Mouse (Mus musculus): Measurements from ENCODE around the gene Pgm2. TPM values are rescaled to one million over a fixed set of nuclear protein-coding genes. Genes with fewer than 3 reads are reported as not detected.
A peak's percentile ranks its signal among the peaks of the same experiment; 100 is the strongest.

Gene Pgm2
- total and polyA plus RNA-seq, 3 experiments = 9.8 to 27.2 (median 22.5) TPM

GRCm38 (mm10) chr5:64088740-64089139, 4.0 kb upstream of the Pgm2 start:
- Histone ChIP-seq H3K9me3 (replicated peaks; ENCODE audit: low read length) (no peaks in the 10 kb centered on the region), H3K27ac (ENCODE audit: insufficient read depth, low read depth) (no peak overlapping the region), H3K4me2 (ENCODE audit: insufficient read depth, low read depth, poor library complexity, severe bottlenecking) (no peak overlapping the region), H3K4me1 (ENCODE audit: control insufficient read depth in 1 of 2, insufficient read depth in 2 of 2) (peaks cover 0 to 18% of the 10 kb centered on the region in 2 experiments; a peak in 2 of 4 replicates), H3K27me3 (replicated peaks) (no peaks in the 10 kb centered on the region), H3K79me2 (replicated peaks; ENCODE audit: control insufficient read depth, extremely low read depth, insufficient read depth, poor library complexity, severe bottlenecking) (no peaks in the 10 kb centered on the region), H3K4me3 (replicated peaks in 1 of 3; ENCODE audit: low read depth in 2 of 3, low read length in 2 of 3, poor library complexity in 1 of 3) (no peak overlapping the region), H3K36me3 (replicated peaks in 1 of 2; ENCODE audit: control insufficient read depth in 1 of 2, insufficient read depth in 1 of 2, low read length in 1 of 2) (no peaks in the 10 kb centered on the region), H3K9ac (ENCODE audit: insufficient read depth, low read depth) (no peak overlapping the region)
- dilution Hi-C loops (cut with MboI; ENCODE audit: extremely low pct_ligation_motif_present, extremely low pct_unique_long_range_greater_than_20kb, low sequenced_read_pairs) = no loop called here
- TF ChIP-seq UBTF (IDR thresholded peaks at IDR 0.05; ENCODE audit: low read depth, low read length) (no peak), MAZ (IDR thresholded peaks at IDR 0.05; ENCODE audit: low read depth, low read length) (no peak), ZNF384 (IDR thresholded peaks at IDR 0.05; ENCODE audit: low read depth, low read length) (no peak), TCF12 (IDR thresholded peaks at IDR 0.05; ENCODE audit: low read depth, low read length) (no peak), IRF4 (IDR thresholded peaks at IDR 0.05; ENCODE audit: low read depth, low read length) (no peak), ZC3H11A (IDR thresholded peaks at IDR 0.05; ENCODE audit: low read depth, low read length) (no peak), POLR2A (IDR thresholded peaks at IDR 0.05; ENCODE audit: low read depth, low read length) (no peak), CHD2 (IDR thresholded peaks at IDR 0.05; ENCODE audit: low read length) (no peak), NRF1 (IDR thresholded peaks at IDR 0.05; ENCODE audit: low read depth, low read length) (no peak), JUN (IDR thresholded peaks at IDR 0.05; ENCODE audit: insufficient read depth, low read depth, low read length) (no peak), SIN3A (IDR thresholded peaks at IDR 0.05; ENCODE audit: low read length) (no peak), ELF1 (IDR thresholded peaks at IDR 0.05; ENCODE audit: low read depth, low read length) (no peak), MAX (IDR thresholded peaks at IDR 0.05; ENCODE audit: low read length) (no peak)
- in situ Hi-C loops (cut with MboI; ENCODE audit: low pct_ligation_motif_present, low pct_unique_long_range_greater_than_20kb, low sequenced_read_pairs) = no loop called here
- DNase-seq (ENCODE audit: extremely low read depth) = no peak

GRCm38 (mm10) chr5:64093349-64093871, 660 bp downstream of the Pgm2 start:
- H3K4me1 ChIP-seq (ENCODE audit: control insufficient read depth in 1 of 2, insufficient read depth in 2 of 2) = peaks cover 0 to 17% of the 10 kb centered on the region in 2 experiments; a peak in 2 of 4 replicates
- dilution Hi-C loops (cut with MboI; ENCODE audit: extremely low pct_ligation_motif_present, extremely low pct_unique_long_range_greater_than_20kb, low sequenced_read_pairs) (no loop called here), in situ Hi-C loops (cut with MboI; ENCODE audit: low pct_ligation_motif_present, low pct_unique_long_range_greater_than_20kb, low sequenced_read_pairs) (no loop called here)
- DNase-seq (ENCODE audit: extremely low read depth) = no peak
- no peak overlapping the region for H3K27ac ChIP-seq (ENCODE audit: insufficient read depth, low read depth)
- peak overlapping the region; percentile 65 to 79 (median 71) for H3K4me3 ChIP-seq (replicated peaks in 1 of 3; ENCODE audit: low read depth in 2 of 3, low read length in 2 of 3, poor library complexity in 1 of 3)
- peaks cover 5 to 34% of the 10 kb centered on the region in 2 experiments for H3K36me3 ChIP-seq (replicated peaks in 1 of 2; ENCODE audit: control insufficient read depth in 1 of 2, insufficient read depth in 1 of 2, low read length in 1 of 2)
- TF ChIP-seq USF1 (IDR thresholded peaks at IDR 0.05; ENCODE audit: low read depth, low read length) (no peak), CHD1 (IDR thresholded peaks at IDR 0.05; ENCODE audit: low read depth, low read length) (no peak), JUND (conservative IDR thresholded peaks at IDR 0.05; ENCODE audit: low read depth, low read length) (no peak), KAT2A (IDR thresholded peaks at IDR 0.05; ENCODE audit: insufficient replicate concordance, low read length) (no peak), PAX5 (IDR thresholded peaks at IDR 0.05; ENCODE audit: low read length) (no peak), SMC3 (IDR thresholded peaks at IDR 0.05; ENCODE audit: low read depth, low read length) (no peak)
- peak overlapping the region; percentile 11 for H3K9ac ChIP-seq (ENCODE audit: insufficient read depth, low read depth)
- no peaks in the 10 kb centered on the region for H3K79me2 ChIP-seq (replicated peaks; ENCODE audit: control insufficient read depth, extremely low read depth, insufficient read depth, poor library complexity, severe bottlenecking)
- peak overlapping the region; percentile 71 for H3K4me2 ChIP-seq (ENCODE audit: insufficient read depth, low read depth, poor library complexity, severe bottlenecking)
- H3K9me3 ChIP-seq (replicated peaks; ENCODE audit: low read length) = peaks cover 17% of the 10 kb centered on the region
- H3K27me3 ChIP-seq (replicated peaks) = no peaks in the 10 kb centered on the region

All from CH12.LX (cell line).